Mouse (Mus musculus): ENCODE data around the gene Mbl2. TPM values are rescaled to one million over a fixed set of nuclear protein-coding genes. Genes with fewer than 3 reads are reported as not detected.
A peak's percentile ranks its signal among the peaks of the same experiment; 100 is the strongest.

Mbl2 gene
- polyA plus RNA-seq (2012; rRNA removed): 0.59 and 0.73 TPM in 2 replicates

GRCm38 (mm10) chr19:30232691-30233090 is at the start of gene Mbl2:
TSS of gene Mbl2 (plus strand) at chr19:30232942.
- peak; percentile 30 for DNase-seq
- H3K27me3 ChIP-seq (replicated peaks; ENCODE audit: control insufficient read depth, insufficient read depth, low read length): no peaks in the 10 kb centered on the region
- no peaks in the 10 kb centered on the region; the same call in 1 of the 2 replicates for H3K4me1 ChIP-seq (ENCODE audit: control insufficient read depth, insufficient read depth, low read length)
- TF ChIP-seq CTCF (conservative IDR thresholded peaks at IDR 0.05; ENCODE audit: insufficient read depth, insufficient read length, low read depth, low read length) (no peak), POLR2A (IDR thresholded peaks at IDR 0.05; ENCODE audit: low read depth, low read length) (no peak)
- H3K4me3 ChIP-seq (ENCODE audit: insufficient read depth, low read depth, low read length): no peak within 1 kb of the TSS
- H3K36me3 ChIP-seq (ENCODE audit: control insufficient read depth, insufficient read depth, low read length): no peaks in the 10 kb centered on the region
- WGBS: 83% methylated on average over 3 of the region's 3 CpGs
- no peak within 1 kb of the TSS for H3K27ac ChIP-seq (ENCODE audit: insufficient read depth, low read depth, low read length)

- 96% methylated on average over 2 of the region's 2 CpGs for WGBS
- TF ChIP-seq POLR2A (IDR thresholded peaks at IDR 0.05; ENCODE audit: low read depth, low read length): no peak
- no peak; the same call in 1 of the 2 replicates for TF ChIP-seq CTCF (conservative IDR thresholded peaks at IDR 0.05; ENCODE audit: insufficient read depth, insufficient read length, low read depth, low read length)
Observed at GRCm38 (mm10) chr19:30185536-30185935, 47.2 kb upstream of the Mbl2 start.

GRCm38 (mm10) chr19:30187232-30187631 is 45.5 kb upstream of the Mbl2 start:
- Histone ChIP-seq H3K36me3 (ENCODE audit: control insufficient read depth, insufficient read depth, low read length) (no peaks in the 10 kb centered on the region), H3K4me1 (ENCODE audit: control insufficient read depth, insufficient read depth, low read length) (no peaks in the 10 kb centered on the region), H3K4me3 (ENCODE audit: insufficient read depth, low read depth, low read length) (no peak overlapping the region), H3K27me3 (replicated peaks; ENCODE audit: control insufficient read depth, insufficient read depth, low read length) (no peaks in the 10 kb centered on the region), H3K27ac (ENCODE audit: insufficient read depth, low read depth, low read length) (no peak overlapping the region)
- TF ChIP-seq POLR2A (IDR thresholded peaks at IDR 0.05; ENCODE audit: low read depth, low read length) (no peak), CTCF (conservative IDR thresholded peaks at IDR 0.05; ENCODE audit: insufficient read depth, insufficient read length, low read depth, low read length) (no peak)
- WGBS: 96% methylated on average over 2 of the region's 2 CpGs
- DNase-seq: no peak

More at GRCm38 (mm10) chr19:30185536-30185935, 47.2 kb upstream of the Mbl2 start:
- Histone ChIP-seq H3K4me3 (ENCODE audit: insufficient read depth, low read depth, low read length) (no peak overlapping the region), H3K36me3 (ENCODE audit: control insufficient read depth, insufficient read depth, low read length) (no peaks in the 10 kb centered on the region), H3K4me1 (ENCODE audit: control insufficient read depth, insufficient read depth, low read length) (no peaks in the 10 kb centered on the region), H3K27ac (ENCODE audit: insufficient read depth, low read depth, low read length) (no peak overlapping the region), H3K27me3 (replicated peaks; ENCODE audit: control insufficient read depth, insufficient read depth, low read length) (no peaks in the 10 kb centered on the region)
- DNase-seq: no peak

GRCm38 (mm10) chr19:30194999-30195398 is 37.7 kb upstream of the Mbl2 start:
- no peak for DNase-seq
- TF ChIP-seq CTCF (conservative IDR thresholded peaks at IDR 0.05; ENCODE audit: insufficient read depth, insufficient read length, low read depth, low read length) (no peak), POLR2A (IDR thresholded peaks at IDR 0.05; ENCODE audit: low read depth, low read length) (no peak)
- no peak overlapping the region for H3K27ac ChIP-seq (ENCODE audit: insufficient read depth, low read depth, low read length)
- no peaks in the 10 kb centered on the region for H3K36me3 ChIP-seq (ENCODE audit: control insufficient read depth, insufficient read depth, low read length)
- H3K4me3 ChIP-seq (ENCODE audit: insufficient read depth, low read depth, low read length): no peak overlapping the region
- H3K27me3 ChIP-seq (replicated peaks; ENCODE audit: control insufficient read depth, insufficient read depth, low read length): no peaks in the 10 kb centered on the region
- H3K4me1 ChIP-seq (ENCODE audit: control insufficient read depth, insufficient read depth, low read length): no peaks in the 10 kb centered on the region
- WGBS: 76% methylated on average over 6 of the region's 6 CpGs

GRCm38 (mm10) chr19:30202177-30202576 is 30.6 kb upstream of the Mbl2 start:
- H3K27ac ChIP-seq (ENCODE audit: insufficient read depth, low read depth, low read length): no peak overlapping the region
- TF ChIP-seq POLR2A (IDR thresholded peaks at IDR 0.05; ENCODE audit: low read depth, low read length) (no peak), CTCF (conservative IDR thresholded peaks at IDR 0.05; ENCODE audit: insufficient read depth, insufficient read length, low read depth, low read length) (no peak)

GRCm38 (mm10) chr19:30205159-30205816 is 27.5 kb upstream of the Mbl2 start:
- no peak overlapping the region for H3K27ac ChIP-seq (ENCODE audit: insufficient read depth, low read depth, low read length)
- H3K27me3 ChIP-seq (replicated peaks; ENCODE audit: control insufficient read depth, insufficient read depth, low read length): no peaks in the 10 kb centered on the region
- 17% methylated on average over 12 of the region's 12 CpGs for WGBS
- no peak for TF ChIP-seq POLR2A (IDR thresholded peaks at IDR 0.05; ENCODE audit: low read depth, low read length)
- TF ChIP-seq CTCF (conservative IDR thresholded peaks at IDR 0.05; ENCODE audit: insufficient read depth, insufficient read length, low read depth, low read length): peak; percentile 94
- H3K4me1 ChIP-seq (ENCODE audit: control insufficient read depth, insufficient read depth, low read length): no peaks in the 10 kb centered on the region; the same call in 1 of the 2 replicates
- no peak overlapping the region for H3K4me3 ChIP-seq (ENCODE audit: insufficient read depth, low read depth, low read length)
- DNase-seq: peak; percentile 48
- H3K36me3 ChIP-seq (ENCODE audit: control insufficient read depth, insufficient read depth, low read length): no peaks in the 10 kb centered on the region

More at GRCm38 (mm10) chr19:30202177-30202576, 30.6 kb upstream of the Mbl2 start:
- Histone ChIP-seq H3K36me3 (ENCODE audit: control insufficient read depth, insufficient read depth, low read length) (no peaks in the 10 kb centered on the region), H3K4me3 (ENCODE audit: insufficient read depth, low read depth, low read length) (no peak overlapping the region), H3K4me1 (ENCODE audit: control insufficient read depth, insufficient read depth, low read length) (no peaks in the 10 kb centered on the region; the same call in 1 of the 2 replicates), H3K27me3 (replicated peaks; ENCODE audit: control insufficient read depth, insufficient read depth, low read length) (no peaks in the 10 kb centered on the region)
- WGBS: 42% methylated on average over 7 of the region's 7 CpGs
- DNase-seq: peak; percentile 88

GRCm38 (mm10) chr19:30205874-30206273 is 26.9 kb upstream of the Mbl2 start:
- Histone ChIP-seq H3K4me1 (ENCODE audit: control insufficient read depth, insufficient read depth, low read length) (no peaks in the 10 kb centered on the region; the same call in 1 of the 2 replicates), H3K36me3 (ENCODE audit: control insufficient read depth, insufficient read depth, low read length) (no peaks in the 10 kb centered on the region), H3K4me3 (ENCODE audit: insufficient read depth, low read depth, low read length) (no peak overlapping the region), H3K27me3 (replicated peaks; ENCODE audit: control insufficient read depth, insufficient read depth, low read length) (no peaks in the 10 kb centered on the region), H3K27ac (ENCODE audit: insufficient read depth, low read depth, low read length) (no peak overlapping the region)
- TF ChIP-seq CTCF (conservative IDR thresholded peaks at IDR 0.05; ENCODE audit: insufficient read depth, insufficient read length, low read depth, low read length): no peak
- no peak for TF ChIP-seq POLR2A (IDR thresholded peaks at IDR 0.05; ENCODE audit: low read depth, low read length)
- WGBS: 76% methylated on average over 4 of the region's 4 CpGs
- DNase-seq: no peak

Data from kidney, adult 2 months (tissue).